Mouse (Mus musculus) left cerebral cortex, adult 11 months (tissue): ENCODE measurements around the gene Npr3.

ENCODE experiments used
- DNase-seq: peaks from one replicate; pipeline ENCODE4 v3.0.0; 2022; ENCODE audit warnings: low spot score

The Npr3 gene

DNA sequence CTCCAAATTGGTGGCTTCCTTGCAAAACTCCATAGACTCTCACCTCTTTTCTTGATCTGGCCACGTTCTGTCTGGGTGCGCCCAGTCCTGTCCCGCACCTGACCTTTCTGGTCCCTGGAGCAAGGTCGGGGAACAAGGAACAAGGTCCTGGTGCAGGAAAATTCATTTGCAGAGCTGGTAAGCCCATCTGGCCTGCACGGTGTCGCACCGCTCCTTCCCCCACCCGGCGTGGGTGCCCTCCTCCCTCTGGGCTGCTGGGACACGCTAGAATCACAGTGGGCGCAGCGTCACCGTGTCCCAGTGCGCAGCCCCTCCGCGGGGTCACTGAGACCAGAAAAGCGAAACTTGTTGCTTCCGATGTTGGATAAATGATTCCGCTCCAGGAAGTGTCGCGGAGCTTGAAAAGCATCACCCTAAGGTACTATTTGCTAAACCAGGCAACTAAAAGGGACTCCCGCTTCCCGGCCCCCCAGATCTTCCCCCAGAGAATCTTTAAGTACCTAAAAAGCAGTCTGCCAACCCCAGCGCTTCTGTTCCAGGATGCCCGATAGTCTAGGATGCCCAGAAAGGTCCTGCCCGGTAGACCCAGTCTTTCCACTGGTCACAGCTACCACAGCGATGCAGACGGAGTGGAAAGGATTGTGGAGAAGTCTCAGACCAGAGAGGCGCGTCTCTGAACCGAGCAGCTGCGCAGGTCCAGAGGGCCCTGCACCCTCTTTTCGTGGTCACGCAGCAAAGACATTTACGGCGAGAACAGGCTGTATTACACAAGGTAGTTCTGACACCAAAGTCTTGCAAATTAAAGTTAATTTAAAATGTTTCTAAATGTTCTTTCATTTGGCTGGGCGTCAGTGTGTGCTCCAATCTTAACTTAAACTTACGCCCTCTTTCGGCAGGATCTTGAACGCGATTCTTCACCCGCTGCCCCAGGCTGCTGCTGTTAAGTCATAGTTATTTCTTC is at the start of gene Npr3:
Npr3 (minus strand) TSS at position 717 of the 961 bp plus-strand sequence.
- no peak for DNase-seq

DNA sequence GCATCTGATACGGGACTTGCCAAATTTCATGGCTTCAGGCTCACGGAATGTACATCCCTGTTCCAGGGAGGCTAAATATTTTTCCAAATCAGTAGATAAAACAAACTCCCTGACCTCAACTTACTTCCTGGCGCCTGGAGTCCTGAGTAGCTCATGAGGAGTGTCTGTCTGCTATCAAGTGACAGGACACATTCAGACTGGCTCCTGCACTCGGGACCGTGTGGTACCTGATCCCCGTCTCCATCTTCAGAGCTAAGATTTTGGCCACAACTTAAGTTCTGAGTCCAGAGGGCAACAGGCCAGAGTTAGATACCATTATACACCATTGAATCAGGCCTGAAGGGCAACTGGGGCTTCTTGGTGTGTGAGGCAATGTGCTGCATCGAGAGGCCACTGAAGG is 49.0 kb upstream of the Npr3 start:
- DNase-seq: no peak

DNA sequence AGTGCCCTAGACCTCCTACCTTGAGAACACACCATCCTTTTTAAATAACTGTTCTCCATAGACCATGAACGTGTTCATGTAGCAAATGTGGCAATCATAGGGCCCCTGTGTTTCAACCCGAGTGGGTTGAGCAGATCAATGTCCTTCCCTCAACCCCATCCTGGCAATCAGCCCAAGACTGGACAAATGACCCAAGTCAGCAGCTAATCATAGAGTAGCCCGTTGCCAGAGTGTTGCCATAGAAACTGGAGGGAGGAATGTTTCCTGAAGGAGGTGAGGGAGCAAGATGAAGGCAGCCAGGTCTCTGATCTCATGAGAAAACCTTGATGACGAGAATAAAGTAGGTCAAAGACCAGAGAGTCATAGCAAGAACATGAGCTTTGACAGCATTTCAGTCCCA is 47.1 kb upstream of the Npr3 start:
- DNase-seq: no peak

DNA sequence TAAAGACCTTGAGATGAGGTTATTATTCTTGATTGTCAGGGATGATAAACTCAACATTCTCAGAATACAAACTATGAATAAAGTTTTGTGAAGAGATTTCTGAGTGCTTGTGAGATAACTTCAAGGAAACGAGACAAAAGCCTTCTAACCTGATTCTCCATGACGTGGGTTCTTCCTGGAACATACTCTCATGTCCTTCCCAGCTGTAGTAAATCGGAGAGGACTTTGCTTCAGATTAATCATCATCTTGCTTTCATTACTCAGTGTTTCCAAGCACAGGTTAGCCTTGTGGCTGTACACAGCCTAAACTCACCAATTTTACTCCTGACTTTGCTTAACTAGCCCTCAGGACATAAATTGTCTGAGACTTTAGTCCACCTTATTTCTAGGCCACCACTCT is 45.1 kb upstream of the Npr3 start:
- DNase-seq: no peak

DNA sequence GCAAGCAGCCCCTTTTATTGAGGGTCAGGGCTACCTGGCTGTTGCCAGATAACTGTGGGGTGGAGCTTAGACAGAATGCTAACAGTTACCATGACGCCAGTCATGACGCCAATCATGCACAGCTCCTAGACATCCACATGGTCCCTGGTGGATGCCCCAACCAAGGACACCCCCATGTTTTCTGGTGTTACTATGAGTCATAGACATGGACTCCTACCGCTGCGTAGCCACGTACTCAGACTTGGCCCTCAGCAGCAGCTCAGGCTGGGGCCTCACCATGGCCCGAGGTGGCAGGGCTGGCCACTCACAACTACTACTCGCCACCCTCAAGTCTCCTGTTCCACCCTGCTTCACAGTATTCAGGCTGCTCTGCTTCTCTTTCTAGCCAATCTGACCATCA is 44.1 kb upstream of the Npr3 start:
- DNase-seq: no peak

DNA sequence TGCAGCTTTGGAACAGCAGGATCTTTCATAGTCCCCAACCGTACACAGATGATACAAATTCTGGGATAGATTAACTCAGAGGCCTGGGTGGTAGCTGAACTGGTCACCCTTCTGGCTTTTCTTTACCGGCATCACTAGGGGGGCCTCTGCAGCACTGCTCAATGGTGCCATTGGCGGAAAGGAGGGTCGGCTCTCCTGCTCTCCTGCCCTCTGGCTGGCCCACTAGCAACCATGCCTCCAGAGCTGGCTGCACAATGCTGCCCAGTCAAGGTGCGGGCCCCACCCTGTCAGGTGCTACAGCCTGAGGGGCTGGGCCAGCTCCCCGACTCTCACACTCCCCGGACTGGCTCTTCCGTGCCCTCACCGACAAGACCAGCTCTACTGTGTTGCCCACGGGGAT is 43.1 kb upstream of the Npr3 start:
- no peak for DNase-seq

DNA sequence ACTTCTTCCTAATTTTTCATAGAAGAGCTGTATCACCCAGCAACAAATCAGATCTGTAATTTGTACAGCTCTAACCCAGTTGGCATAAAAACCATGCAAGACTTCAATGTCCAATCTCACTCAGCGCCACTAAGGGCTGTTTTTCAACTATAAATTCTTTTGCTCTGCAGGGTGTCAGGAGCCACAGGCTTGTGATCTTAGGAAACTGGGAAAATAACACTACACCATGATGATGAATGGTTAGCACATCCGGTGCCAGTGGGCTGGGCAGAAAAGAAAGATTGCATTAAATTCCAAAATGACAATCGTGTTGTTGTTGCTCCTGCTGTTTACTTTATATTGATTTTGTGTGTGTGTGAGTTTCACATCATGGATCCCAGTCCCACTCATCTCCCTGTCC is 42.4 kb upstream of the Npr3 start:
- no peak for DNase-seq

DNA sequence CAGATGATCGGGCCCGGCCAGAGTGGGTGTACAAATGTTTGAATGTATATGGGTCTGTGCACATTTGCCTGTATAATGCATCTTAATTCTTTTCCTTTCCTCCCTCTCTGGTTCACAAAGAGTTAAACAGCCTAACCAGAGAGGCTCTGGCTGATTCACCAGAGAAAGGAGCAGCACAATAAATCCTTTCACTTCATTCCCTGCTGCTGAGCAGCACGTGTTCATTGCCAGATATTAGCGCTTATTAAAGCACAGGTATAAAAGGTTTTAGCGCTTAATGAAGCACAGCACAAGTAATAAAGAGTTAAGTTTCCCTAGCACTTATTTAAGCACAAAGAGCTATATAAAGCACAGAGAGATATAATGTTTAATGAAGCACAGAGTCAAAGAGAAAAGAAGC is 33.8 kb upstream of the Npr3 start:
- DNase-seq: no peak

DNA sequence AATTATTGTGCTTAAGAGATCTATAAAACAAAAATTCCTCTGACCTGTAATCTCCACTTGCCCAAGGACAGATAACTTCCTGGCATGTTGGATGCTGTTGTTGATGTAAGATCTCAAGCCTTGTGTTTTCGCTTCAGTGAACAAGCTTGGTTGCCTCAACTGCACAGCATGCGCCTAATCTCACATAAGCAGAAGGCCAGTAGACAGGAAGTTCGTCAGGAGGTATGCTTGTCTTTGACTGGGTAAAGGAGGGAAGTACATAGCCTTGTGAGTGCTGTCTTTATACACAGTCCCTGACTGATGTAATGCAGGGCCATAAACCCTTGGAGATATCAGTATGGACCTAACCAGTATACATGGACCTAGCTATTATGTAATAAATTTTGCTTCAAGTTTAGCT is 20.7 kb upstream of the Npr3 start:
- no peak for DNase-seq

DNA sequence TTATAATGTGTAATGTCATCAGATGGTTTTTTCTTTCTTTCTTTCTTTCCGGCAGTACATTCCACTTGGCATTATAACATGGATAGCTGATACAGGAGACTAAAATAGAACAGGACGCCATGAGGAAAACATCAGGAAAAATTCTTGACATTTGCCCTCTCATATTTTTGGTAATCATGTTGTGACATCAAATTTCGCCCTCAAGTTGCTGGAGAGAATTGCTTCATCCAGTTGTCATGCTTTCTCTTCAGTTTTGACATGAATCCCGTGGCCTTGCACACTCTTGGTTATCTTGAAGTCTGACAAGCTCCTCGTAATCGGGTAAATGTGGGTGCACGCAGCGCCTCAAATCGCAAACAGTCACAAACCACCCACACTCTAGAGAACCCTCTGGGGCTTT is 7.0 kb upstream of the Npr3 start:
- no peak for DNase-seq

DNA sequence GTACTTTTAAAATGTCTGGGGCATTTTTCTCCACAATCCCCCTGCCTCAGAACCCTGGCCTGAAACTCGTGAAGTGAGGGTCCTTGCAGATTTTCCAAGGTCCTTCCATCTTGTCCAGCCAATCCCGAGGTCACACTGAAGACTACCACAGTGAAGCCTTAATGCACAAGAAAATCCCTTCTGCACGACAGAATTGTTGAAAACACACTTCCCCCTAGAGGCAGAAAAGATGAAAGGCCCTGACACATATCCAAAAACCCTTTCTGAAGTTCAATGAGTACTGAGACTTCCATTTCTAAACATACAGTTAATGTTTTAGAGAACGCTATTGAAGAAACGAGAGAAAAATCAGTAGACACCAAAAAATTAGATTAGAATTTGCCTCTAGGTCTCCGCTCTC is 2.8 kb upstream of the Npr3 start:
- DNase-seq: no peak

DNA sequence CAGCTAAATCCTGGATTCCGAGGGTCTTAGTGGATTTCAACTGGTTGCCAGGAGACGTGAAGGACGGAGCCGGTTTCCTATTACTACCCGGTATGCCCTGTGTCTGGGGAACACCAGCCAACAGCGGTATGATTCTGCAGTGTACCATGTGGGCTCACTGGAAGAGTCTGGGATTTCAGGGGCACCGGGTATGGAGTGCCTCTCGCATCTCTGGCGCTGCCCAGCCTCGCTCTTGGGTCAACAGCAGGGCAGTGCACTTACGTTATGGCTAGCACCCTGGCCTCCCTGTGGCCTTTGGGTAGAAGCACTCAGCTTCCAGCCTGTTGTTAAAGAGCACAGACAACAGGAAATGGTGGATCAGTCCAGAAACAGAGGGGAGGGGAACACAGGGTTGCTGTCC is 1.1 kb upstream of the Npr3 start:
- no peak for DNase-seq

DNA sequence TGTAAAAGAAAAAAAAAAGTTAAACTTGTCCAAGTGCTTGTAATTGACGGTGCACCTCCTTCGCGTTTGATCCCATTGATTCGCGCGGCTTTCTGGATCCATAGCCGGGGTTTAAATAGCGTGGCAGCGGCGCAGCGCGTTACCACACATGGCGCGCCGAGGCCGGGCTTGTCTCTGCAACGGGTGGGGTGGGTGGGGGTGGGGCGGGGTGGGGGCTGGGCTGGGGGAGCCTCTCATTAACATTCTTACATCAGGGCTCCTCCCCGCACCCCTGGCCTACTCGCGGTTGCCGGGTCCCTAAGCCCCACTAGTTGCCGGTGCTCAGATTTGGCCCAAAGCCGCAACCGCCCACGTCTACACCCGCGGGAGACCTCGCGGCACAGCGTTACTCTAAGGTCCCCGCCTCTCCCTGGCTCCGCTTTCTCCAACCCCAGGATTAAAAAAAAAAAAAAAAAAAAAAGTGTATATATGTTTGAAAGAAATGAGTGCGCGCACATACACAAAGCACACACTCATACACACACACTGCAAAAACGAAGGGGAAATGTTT is 991 bp downstream of the Npr3 start:
- DNase-seq: no peak

DNA sequence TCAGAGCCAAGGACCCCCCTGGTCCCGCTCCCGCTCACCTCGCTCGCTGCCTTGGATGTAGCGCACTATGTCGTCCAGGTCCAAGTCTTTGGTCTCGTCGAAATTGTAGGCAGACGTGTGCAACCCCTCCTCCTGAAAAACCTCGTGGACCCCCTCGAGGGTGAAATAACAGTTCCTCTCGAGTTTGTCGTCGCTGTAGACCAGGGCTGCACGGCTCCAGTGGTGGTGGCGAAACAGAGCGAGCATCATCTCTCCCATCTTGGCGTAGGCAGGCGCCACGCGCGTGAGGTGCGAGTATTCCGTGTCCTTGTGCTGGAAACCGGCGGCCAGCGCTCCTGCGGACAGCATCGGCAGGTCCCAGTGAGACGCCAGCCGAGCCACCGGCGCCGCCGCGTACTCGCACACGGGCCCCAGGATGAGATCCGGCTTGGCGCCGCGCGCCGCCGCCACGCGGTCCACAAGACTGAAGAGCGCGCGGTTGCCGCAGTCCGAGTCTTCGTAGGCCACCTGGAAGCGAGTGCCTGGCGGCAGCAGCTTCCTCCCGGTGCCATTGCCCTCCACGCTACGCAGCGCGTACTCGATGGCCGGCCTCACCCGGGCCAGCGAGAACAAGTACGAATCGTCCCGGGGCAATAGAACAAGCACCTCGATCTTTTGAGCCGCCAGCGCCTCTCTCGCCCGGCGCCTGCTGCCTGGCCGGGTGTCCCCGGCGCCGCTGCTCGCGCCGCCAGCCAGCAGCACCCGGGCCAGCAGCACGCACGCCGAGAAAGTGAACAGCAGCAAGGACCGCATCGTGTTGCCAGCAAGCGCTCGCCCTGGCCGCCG is 2.0 kb downstream of the Npr3 start:
- DNase-seq: no peak

DNA sequence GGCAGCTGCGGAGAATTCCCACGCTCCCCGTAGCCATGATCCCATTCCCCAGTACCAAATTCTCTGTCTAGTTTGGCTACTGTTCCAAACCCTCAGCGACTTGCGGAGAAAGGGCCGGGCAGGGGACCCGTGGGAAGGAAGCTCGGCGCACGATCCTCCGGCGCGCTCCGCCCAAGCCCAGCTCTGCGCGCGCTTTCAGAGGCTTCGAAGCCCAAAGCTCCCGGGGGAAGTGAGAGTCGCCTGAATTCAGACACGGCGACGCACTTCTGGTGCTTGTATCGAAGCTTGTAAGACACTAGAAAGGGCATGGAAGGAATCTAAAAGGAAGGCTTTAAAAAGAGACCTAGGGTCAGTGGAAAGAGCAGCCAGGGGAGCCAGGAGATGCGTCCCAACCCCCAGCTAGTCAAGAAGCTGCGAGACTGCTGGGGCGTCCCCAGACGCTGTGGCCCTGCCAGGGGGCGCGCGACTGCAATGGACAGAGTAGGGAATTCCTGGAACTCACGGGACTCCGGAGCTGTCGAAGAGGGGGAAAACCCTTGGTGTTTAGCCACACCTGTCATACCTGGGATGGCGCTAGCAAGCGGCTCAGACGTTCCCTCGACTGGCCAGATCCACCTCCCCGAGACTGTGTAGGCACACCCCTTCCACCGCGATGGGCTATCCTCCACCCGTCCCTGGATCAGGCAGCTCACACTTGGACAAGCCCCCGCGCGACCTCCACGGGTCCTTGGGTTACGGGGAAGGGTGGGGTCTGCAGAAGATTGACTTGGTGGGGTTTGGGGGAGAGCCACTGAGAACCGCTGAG is 2.8 kb downstream of the Npr3 start:
- DNase-seq: no peak

DNA sequence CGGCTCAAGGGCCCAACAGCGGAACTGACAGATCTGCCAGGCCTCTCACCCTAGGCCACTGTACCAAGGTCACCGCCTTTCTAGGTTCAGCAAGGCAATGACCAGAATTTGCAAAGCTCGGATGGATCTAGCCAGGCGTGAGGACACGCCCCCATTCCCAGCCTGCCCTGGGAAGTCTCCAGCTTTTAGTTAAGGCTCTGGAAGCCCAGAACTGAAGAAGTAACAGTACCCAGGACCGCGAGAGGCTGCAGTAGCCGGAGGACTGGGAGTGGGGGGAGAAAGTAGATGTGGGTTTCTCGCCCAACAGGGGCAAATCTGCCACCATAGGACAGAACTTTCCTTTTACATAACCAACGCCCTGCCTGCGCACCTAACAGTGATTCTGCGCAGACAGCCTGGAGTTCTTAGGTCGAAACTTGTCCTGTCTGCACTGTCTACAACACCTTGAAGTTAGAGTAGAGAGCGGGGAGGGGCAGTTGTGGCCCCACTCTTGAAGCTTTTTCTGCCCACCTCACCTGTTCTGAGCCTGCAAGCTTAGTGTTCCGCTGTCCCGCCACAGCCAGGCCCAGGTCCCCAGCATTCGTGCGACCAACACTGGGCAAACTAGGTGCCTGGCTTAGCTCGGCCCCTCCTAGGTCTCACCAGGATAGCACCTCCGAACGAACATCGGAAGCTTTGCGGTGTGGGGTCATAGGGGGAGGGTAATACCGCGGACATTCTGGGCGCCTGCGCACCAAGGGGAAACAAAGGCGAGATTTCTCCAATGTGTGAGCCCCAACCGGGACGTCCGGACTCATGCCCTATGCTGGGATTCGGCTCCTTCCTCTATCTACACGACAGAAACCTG is 3.7 kb downstream of the Npr3 start:
- no peak for DNase-seq

DNA sequence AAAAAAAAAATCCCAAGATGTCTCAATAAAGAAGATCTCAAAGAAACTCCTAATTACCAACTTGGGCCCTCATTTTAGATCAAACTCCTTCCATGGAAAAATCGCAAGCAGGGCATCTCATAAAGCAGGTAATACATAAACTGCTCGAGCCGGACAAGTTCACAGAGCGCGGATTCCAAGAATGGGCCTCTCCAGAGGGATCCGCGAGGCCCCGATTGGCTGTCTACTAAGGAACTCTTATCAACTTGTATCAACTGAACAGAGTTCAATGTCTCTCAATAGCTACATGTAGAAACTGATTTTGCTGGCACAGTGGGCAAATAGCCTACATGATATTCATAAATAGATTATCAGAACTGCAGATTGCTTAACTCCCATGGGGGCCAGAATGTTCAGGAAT is 9.5 kb downstream of the Npr3 start:
- no peak for DNase-seq

DNA sequence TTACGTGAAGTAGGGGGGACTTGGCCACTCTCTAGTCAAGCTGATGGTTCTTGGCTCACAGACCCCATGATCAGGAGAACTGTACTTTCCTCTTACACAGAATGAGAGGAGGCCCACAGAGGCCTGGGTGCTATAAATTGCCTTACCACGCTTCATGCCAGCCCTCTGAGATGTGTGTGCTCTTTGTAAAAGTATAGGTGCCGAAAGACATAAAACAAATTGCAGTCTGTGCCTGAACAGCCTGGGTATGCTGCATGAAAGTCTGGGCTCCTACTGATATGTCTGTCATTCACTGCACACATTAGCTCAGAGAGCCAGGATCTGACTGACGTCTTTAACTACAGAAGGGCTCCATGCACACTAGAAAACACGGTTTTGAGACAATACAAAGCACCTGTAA is 9.9 kb downstream of the Npr3 start:
- no peak for DNase-seq

DNA sequence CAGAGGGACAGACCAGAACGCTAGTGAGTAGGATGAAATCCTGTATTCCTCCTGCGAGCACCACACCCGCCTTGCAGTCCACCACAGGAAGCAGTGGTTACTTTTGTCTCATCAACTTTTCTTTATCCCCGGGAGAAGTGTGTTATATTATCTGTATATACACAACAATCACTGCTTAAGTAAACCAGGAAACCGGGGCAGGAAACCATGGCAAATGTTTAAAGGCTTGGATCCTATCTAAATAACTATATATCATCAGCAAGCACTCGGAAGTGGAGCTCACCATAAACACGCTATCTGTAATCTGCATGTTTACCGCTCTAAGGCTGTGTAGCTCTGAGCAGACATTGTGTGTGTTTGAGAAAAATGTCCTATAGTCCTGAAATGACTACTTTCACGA is 13.1 kb downstream of the Npr3 start:
- DNase-seq: no peak

DNA sequence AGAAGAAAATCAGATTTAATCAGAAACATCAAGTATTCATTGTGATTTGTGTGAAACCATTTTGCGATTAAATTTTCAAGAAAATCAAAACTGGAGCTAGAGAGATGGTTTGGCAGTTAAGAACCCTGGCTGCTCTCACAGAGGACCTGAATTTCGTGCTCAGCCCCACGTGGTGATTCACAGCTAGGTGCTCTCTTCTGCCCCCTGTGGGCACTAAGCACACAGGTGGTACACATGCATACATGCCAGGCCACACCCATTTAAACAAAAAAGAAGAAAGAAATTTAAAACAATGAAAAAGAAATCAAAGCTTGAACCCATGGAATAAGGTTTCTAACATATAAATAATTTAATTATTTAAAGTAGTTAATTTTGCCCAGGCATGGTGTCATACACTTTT is 15.7 kb downstream of the Npr3 start:
- no peak for DNase-seq

DNA sequence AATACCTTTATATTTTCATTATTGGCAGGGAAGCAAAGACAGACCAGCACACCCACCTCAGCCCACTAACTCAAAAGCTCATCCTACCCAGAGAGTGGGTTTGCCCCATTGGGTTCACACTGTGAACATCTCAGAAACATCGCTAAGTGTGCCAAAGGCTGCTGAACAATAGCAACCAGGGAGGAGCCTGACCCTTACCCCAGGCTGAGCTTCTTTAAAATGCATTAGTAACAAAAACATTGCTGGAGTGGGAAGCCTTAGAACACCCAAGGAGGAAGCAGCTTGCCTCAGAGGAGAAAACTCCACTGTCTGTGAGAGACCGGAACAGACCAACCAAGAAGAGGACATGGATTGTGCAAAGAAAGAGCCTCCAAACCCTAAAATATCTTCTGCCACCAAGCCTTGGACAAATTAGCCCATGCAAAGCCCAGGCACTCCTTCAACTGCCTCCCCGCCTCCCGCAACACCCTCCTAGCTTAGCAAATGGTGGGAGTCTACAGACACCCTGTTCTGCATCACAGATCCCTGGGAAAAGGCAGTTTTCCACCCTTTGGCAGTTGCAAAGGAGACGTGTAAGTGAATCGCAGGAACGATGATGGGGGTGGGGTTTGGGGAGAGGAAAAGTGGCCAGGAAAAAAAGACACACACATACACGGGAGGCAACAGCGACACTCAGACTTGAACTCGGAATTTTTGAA is 24.4 kb downstream of the Npr3 start:
- DNase-seq: no peak
